Comparison of ENCODE assay signal across 9 mouse cellular contexts in the genomic region with DNA sequence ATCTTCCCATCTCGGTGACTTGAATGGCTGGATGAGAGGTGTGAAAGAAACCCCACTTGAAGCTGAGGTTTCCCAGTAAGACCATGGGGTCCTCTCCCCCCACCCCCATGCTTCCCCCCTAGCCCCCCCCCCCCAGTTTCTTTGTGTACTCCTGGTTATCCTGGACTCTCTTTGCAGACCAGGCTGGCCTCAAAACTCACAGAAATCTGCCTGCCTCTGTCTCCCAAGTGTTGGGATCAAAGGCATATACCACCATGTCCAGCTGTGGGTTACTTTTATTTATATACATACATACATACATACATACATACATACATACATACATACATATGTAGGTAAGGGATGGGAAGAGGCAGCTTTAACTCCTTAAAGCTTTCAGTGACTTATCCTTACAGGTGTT. TPM values are rescaled to one million over a fixed set of nuclear protein-coding genes. Genes with fewer than 3 reads are reported as not detected.
A peak's percentile ranks its signal among the peaks of the same experiment; 100 is the strongest.
DNase-seq lines count a peak whose midpoint lies in the region; ATAC-seq and TF ChIP-seq lines count a peak whose summit lies in the region.
"Had no signal": no experiment of that assay in that cellular context is flagged by ENCODE, and none has a peak within 500 bp of the region (broad histone marks: within the 10 kb centered on the region; RNA-seq: fewer than 3 reads in every experiment).

No protein-coding gene starts in this region.

- DNase-seq in spleen, postnatal 36 days (ENCODE audit: low spot score in 2 of 2): no peak
- DNase-seq in left cerebral cortex, adult 11 months (ENCODE audit: low spot score): no peak
- DNase-seq in thymus, postnatal 36 days: no peak
- DNase-seq: gastrocnemius, postnatal 25 days had no signal

- peak overlapping the region; percentile 79 for H3K4me2 ChIP-seq in heart, embryonic 16.5 days (ENCODE audit: low read depth, low read length)
- H3K4me2 ChIP-seq in liver, embryonic 16.5 days (ENCODE audit: low read depth, low read length): peak overlapping the region; percentile 69

- TF ChIP-seq CTCF in E14TG2a.4 (conservative IDR thresholded peaks at IDR 0.05; ENCODE audit: low read length): no peak

- peak overlapping the region; percentile 87 for H3K4me3 ChIP-seq in erythroblast, embryonic 14.5 days (replicated peaks)
- peak overlapping the region; percentile 95 for H3K4me3 ChIP-seq in E14TG2a.4 (replicated peaks; ENCODE audit: low read length)
- peak overlapping the region; percentile 85; the same call in 1 of the 2 replicates for H3K4me3 ChIP-seq in heart, embryonic 16.5 days (ENCODE audit: low read length)
- H3K4me3 ChIP-seq in liver, embryonic 16.5 days (ENCODE audit: low read depth, low read length): peak overlapping the region; percentile 87

- H3K9me3 ChIP-seq in erythroblast, embryonic 14.5 days (ENCODE audit: control insufficient read depth, low read length): peaks cover 26% of the 10 kb centered on the region
- H3K9me3 ChIP-seq in E14TG2a.4 (ENCODE audit: low read length): no peaks in the 10 kb centered on the region
- no peaks in the 10 kb centered on the region for H3K9me3 ChIP-seq in heart, embryonic 16.5 days (replicated peaks; ENCODE audit: control insufficient read depth, low read length)
- no peaks in the 10 kb centered on the region; the same call in 1 of the 2 replicates for H3K9me3 ChIP-seq in liver, embryonic 16.5 days (replicated peaks; ENCODE audit: control insufficient read depth, low read length)

- ATAC-seq in erythroblast, adult 5-6 weeks (replicated peaks; ENCODE audit: low FRiP score, poor library complexity, severe bottlenecking): no peak
- no peak for ATAC-seq in heart, embryonic 16.5 days (replicated peaks; ENCODE audit: extremely low read depth, insufficient read depth, low FRiP score)
- ATAC-seq in liver, embryonic 16.5 days (ENCODE audit: low read depth): no peak

- H3K9ac ChIP-seq in heart, embryonic 16.5 days (ENCODE audit: low read length): peak overlapping the region; percentile 98; the same call in 1 of the 2 replicates
- peak overlapping the region; percentile 92 for H3K9ac ChIP-seq in liver, embryonic 16.5 days (ENCODE audit: low read depth, low read length)

- H3K36me3 ChIP-seq in erythroblast, embryonic 14.5 days (ENCODE audit: control insufficient read depth): peaks cover 34% of the 10 kb centered on the region
- H3K36me3 ChIP-seq in E14TG2a.4 (ENCODE audit: insufficient read depth, low read length): peaks cover 40% of the 10 kb centered on the region
- H3K36me3 ChIP-seq in heart, embryonic 16.5 days (ENCODE audit: control insufficient read depth, insufficient read depth): peaks cover 27% of the 10 kb centered on the region
- peaks cover 26% of the 10 kb centered on the region for H3K36me3 ChIP-seq in liver, embryonic 16.5 days (ENCODE audit: control insufficient read depth, insufficient read depth)

- H3K27me3 ChIP-seq in erythroblast, embryonic 14.5 days (ENCODE audit: control insufficient read depth): peaks cover 4% of the 10 kb centered on the region
- no peaks in the 10 kb centered on the region for H3K27me3 ChIP-seq in E14TG2a.4 (ENCODE audit: insufficient read depth, low read length)
- no peaks in the 10 kb centered on the region for H3K27me3 ChIP-seq in heart, embryonic 16.5 days (ENCODE audit: control insufficient read depth, insufficient read depth, low read length)
- no peaks in the 10 kb centered on the region for H3K27me3 ChIP-seq in liver, embryonic 16.5 days (ENCODE audit: control insufficient read depth, insufficient read depth, low read depth, low read length)

- 53% methylated on average over 1 of the region's 1 CpGs for WGBS in heart, embryonic 16.5 days
- WGBS in liver, embryonic 16.5 days (ENCODE audit: insufficient replicate concordance): 64% methylated on average over 1 of the region's 1 CpGs

- peaks cover 80% of the 10 kb centered on the region for H3K4me1 ChIP-seq in erythroblast, embryonic 14.5 days (ENCODE audit: control insufficient read depth)
- H3K4me1 ChIP-seq in E14TG2a.4 (replicated peaks; ENCODE audit: low read depth, low read length): peaks cover 80% of the 10 kb centered on the region
- H3K4me1 ChIP-seq in heart, embryonic 16.5 days (ENCODE audit: control insufficient read depth, insufficient read depth, low read length): peaks cover 38% of the 10 kb centered on the region
- peaks cover 51% of the 10 kb centered on the region for H3K4me1 ChIP-seq in liver, embryonic 16.5 days (ENCODE audit: control insufficient read depth, low read depth, low read length)

- no peak overlapping the region for H3K27ac ChIP-seq in heart, embryonic 16.5 days (ENCODE audit: low read length)
- peak overlapping the region; percentile 98 for H3K27ac ChIP-seq in liver, embryonic 16.5 days (ENCODE audit: low read length)

RNA-seq across cellular contexts. Expression of a gene that starts 3.3 kb away (rescaled TPM):
- 3.9 and 4.3 TPM in 2 replicates for polyA plus RNA-seq in erythroblast, embryonic 14.5 days (2012)
- 3.6 and 3.7 TPM in 2 replicates for total RNA-seq in erythroblast, adult 5-6 weeks (2015; ENCODE audit: low replicate concordance)
- 14.6 and 16.3 TPM in 2 replicates for total RNA-seq in erythroblast, adult 5-6 weeks (2017; ENCODE audit: low replicate concordance)
- polyA plus RNA-seq in heart, embryonic 16.5 days (2015; fragmentation: Nextera tagmentation; extraction: Ambion mirVana): 85.3 and 87.6 TPM in 2 replicates
- polyA plus RNA-seq in liver, embryonic 16.5 days (2015; fragmentation: Nextera tagmentation; extraction: Ambion mirVana): 13.8 and 14.2 TPM in 2 replicates

RNA-seq across cellular contexts. Expression of a gene that starts 3.7 kb away (rescaled TPM):
- polyA plus RNA-seq in erythroblast, embryonic 14.5 days (2012): 0.60 and 0.99 TPM in 2 replicates
- 7.5 TPM in 1 of 2 replicates, not detected in the other for total RNA-seq in erythroblast, adult 5-6 weeks (2015; ENCODE audit: low replicate concordance)
- total RNA-seq in erythroblast, adult 5-6 weeks (2017; ENCODE audit: low replicate concordance): 5.9 TPM in 1 of 2 replicates, not detected in the other
- 9.7 and 10.7 TPM in 2 replicates for polyA plus RNA-seq in heart, embryonic 16.5 days (2015; fragmentation: Nextera tagmentation; extraction: Ambion mirVana)
- polyA plus RNA-seq in liver, embryonic 16.5 days (2015; fragmentation: Nextera tagmentation; extraction: Ambion mirVana): 8.4 and 8.7 TPM in 2 replicates

RNA-seq across cellular contexts. Expression of a gene that starts 10.2 kb away (rescaled TPM):
- 0.10 and 0.16 TPM in 2 replicates for polyA plus RNA-seq in erythroblast, embryonic 14.5 days (2012)
- not detected in 2 replicates for total RNA-seq in erythroblast, adult 5-6 weeks (2015; ENCODE audit: low replicate concordance)
- not detected in 2 replicates for total RNA-seq in erythroblast, adult 5-6 weeks (2017; ENCODE audit: low replicate concordance)
- 6.0 and 6.8 TPM in 2 replicates for polyA plus RNA-seq in heart, embryonic 16.5 days (2015; fragmentation: Nextera tagmentation; extraction: Ambion mirVana)
- polyA plus RNA-seq in liver, embryonic 16.5 days (2015; fragmentation: Nextera tagmentation; extraction: Ambion mirVana): 0.47 and 0.53 TPM in 2 replicates

RNA-seq across cellular contexts. Expression of a gene that starts 21.0 kb away (rescaled TPM):
- polyA plus RNA-seq in erythroblast, embryonic 14.5 days (2012): 7.0 and 9.3 TPM in 2 replicates
- total RNA-seq in erythroblast, adult 5-6 weeks (2015; ENCODE audit: low replicate concordance): 5.0 and 7.7 TPM in 2 replicates
- total RNA-seq in erythroblast, adult 5-6 weeks (2017; ENCODE audit: low replicate concordance): 3.9 and 7.4 TPM in 2 replicates
- 10.3 and 13.0 TPM in 2 replicates for polyA plus RNA-seq in heart, embryonic 16.5 days (2015; fragmentation: Nextera tagmentation; extraction: Ambion mirVana)
- polyA plus RNA-seq in liver, embryonic 16.5 days (2015; fragmentation: Nextera tagmentation; extraction: Ambion mirVana): 2.3 and 2.6 TPM in 2 replicates

RNA-seq across cellular contexts. Expression of a gene that starts 28.4 kb away (rescaled TPM):
- 0.15 and 0.52 TPM in 2 replicates for polyA plus RNA-seq in erythroblast, embryonic 14.5 days (2012)
- total RNA-seq in erythroblast, adult 5-6 weeks (2015; ENCODE audit: low replicate concordance): not detected in 2 replicates
- total RNA-seq in erythroblast, adult 5-6 weeks (2017; ENCODE audit: low replicate concordance): not detected in 2 replicates
- 2.5 TPM in 2 replicates for polyA plus RNA-seq in heart, embryonic 16.5 days (2015; fragmentation: Nextera tagmentation; extraction: Ambion mirVana)
- polyA plus RNA-seq in liver, embryonic 16.5 days (2015; fragmentation: Nextera tagmentation; extraction: Ambion mirVana): 0.44 and 0.65 TPM in 2 replicates
